Mouse (Mus musculus) embryo, embryonic 11 days (tissue): ENCODE measurements around the gene Ryk.
A peak's percentile ranks its signal among the peaks of the same experiment; 100 is the strongest.

ENCODE experiments used
- DNase-seq: peaks from one replicate; pipeline ENCODE4 v3.0.0-alpha.2; 2015

The Ryk gene

DNA sequence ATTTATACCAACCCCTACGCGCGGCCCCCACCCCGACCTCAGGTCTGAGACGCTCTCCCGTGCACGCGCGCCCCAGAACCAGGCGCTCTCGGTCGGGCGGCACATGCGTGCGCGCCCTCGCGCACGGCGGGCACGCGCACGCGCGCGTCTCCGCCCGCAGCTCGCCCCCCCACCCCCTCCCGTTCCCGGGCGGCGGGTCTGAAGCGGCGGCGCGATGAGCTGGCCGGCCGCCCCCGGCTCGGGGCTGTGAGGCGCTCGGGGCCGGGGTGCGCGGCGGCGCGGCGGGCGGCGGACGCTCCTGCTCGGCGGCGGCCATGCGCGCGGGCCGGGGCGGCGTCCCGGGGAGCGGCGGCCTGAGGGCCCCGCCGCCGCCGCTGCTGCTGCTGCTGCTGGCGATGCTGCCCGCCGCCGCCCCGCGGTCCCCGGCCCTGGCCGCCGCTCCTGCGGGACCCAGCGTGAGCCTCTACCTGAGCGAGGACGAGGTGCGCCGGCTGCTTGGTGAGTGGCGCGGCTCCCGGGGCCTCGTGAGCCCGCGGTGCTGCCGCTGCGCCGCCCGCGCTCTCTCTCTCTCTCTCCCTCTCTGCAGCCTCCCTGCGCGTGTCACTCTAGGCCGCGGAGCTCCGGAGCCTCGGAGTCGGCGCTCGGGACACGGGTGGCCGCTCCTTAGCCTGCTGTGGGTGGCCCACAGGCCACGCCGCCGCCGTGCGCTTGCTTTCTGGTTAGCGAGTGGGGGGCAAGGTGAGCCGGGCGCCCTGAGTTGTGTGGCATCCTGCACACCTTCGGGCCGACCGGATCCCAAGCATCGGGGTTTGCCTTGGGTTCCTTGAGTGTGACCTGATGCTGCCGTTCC is at the start of gene Ryk:
TSS of gene Ryk (plus strand) at position 176 of the 850 bp plus-strand sequence.
- DNase-seq = peak; percentile 92

DNA sequence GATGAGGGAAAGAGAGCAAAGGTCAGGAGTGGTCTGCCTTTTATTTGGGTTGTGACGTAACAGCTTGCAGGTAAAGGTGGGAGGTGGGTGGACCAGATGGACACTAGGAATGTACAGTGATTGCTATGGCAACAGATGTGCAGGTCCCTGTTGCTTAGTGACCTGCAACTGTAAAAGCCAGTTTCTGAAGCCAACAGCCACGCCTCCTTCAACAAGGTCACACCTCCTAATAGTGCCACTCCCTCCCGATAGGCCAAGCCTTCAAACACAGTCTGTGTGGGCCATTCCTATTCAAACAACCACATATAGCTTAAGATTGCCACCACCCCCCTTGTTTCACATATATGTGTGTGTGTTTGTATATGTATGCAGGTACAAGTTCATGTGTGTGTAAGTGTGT is 45.2 kb upstream of the Ryk start:
- no peak for DNase-seq

DNA sequence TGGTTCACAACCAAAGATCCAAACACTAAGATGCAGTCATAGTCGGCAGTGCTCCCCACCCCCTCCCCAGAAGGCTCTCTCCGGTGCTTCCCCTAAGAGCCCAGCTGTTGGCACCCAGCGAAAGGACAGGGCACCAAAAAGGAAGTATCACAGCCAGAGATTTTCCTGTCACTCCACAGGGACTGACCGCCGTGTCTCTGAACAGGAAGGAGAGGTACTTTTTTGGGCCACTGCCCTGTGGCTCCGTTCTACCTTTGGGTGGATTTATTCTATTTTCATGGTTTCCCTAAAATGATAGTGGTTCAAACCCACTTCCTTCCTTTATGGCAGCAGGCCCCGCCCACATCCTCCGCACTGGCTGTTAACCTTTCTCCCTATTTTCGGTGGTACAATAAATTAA is 42.9 kb upstream of the Ryk start:
- DNase-seq = no peak

DNA sequence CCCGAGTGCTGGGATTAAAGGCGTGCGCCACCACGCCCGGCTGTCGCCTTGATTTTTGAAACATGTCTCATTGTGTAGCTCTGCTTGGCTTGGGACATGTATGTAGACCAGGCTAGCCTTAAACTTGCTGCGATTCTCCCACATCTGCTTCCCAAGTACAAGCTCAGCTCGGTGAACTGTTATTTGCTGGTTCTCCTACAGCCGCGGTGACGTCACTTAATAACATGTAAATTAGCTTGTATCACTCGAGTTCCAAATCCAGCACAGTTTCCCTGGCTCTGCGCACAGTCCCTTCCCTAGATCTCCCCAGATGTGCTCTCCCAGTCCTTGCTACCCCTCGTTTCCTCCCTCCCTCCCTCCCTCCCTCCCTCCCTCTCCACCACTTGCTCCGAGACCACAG is 41.9 kb upstream of the Ryk start:
- DNase-seq = no peak

DNA sequence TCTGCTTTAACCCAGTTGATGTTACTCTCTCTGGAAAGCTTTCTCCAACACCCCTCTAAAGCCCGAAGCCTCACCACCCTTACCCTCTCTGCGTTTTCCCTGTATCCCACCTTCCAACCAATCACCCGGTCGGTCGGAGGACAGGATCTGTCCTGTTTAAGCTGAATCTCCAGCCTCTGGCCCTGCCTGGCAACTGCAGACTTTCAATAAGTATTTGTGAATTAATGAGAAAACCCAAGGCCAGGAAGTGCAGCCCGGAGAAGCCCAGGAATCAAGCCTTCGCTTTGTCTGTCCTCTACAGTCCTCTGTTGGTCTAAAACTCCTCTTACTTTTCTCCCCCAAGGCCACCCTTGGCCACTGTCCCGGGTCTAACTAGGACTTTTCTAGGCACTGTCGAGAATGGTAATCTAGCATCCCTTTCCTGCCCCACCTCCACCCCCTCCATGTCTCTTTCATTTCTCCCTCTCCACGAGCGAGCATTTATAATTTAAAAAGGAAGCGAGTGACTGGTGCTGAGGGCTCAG is 41.4 kb upstream of the Ryk start:
- DNase-seq = no peak

DNA sequence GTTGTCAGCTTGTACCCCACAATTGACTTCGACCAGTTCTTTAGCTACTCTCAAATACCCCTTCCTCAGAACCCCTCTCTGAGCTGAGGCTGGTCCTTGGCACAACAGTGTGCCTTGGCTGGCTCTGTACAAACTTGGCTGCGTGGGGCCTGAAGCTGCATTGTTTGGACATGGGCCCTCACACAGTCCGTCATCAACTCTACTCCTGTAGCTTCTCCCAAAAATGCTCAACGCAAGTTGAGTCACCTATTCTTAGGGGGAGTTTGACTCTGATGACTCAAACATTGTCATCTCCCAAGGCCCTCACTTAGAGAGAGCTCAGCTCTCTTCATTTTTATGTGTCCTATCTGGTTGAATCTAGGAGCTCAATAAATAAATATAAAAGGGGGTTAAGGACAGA is 36.3 kb upstream of the Ryk start:
- no peak for DNase-seq

DNA sequence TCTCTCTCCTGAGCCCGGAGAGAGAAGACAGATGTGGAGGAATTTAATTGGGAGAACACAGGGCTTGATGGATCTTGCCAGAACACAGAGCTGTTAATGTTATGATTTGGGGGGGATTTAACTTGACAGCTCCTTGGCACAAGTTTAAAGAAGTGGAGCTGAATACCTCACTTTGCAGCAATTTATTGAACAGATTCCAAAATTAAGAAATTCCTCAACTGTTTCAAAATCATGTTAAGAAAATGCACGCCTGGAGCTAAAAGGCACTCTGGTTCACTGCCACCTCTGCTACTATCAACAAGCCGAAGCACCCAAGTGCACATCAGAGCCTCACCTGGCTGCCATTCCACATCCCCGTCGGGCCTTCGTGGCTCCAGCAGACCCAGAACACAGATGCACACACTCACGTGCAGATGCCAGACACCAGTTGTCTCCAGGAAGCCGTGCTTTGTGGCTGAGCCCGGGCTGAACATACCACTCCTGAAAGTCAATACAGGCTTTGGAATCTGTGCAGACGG is 28.6 kb upstream of the Ryk start:
- DNase-seq = no peak

DNA sequence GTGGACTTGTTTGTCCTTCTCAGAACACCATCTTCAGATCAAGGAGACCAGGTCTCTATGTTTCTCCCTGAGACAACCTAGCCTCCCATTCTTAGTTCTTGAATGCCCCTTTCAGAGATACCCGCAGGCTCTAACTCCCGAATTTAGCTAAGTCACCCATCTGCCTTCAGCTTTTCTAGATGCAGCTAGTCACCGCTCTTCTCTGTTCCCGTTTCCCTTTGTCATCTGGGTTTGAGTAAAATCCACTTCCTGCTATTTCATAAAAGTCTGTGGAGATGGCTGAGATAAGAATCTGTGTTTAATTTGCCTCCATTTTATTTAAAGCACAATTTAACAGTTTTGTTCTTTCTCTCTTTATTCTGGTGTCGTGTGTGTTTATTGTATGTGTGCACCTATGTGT is 23.5 kb upstream of the Ryk start:
- DNase-seq = no peak

DNA sequence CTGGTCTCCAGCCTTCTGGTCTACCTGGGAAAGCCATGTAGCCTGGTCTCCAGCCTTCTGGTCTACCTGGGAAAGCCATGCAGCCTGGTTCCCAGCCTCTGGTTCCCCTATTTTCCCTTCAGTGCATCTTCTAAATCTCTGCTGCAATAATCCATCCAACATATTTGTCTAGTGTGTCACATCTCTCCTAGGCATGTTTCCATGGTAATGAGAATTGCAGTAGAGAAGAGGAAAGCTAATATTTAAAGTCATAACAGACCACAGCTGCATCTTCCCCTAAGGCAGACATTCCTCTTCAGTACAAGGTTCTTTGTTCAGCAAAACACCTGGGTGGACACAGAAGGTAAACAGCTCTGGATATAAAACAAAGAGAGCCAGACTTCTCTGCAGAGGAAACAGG is 16.5 kb upstream of the Ryk start:
- no peak for DNase-seq

DNA sequence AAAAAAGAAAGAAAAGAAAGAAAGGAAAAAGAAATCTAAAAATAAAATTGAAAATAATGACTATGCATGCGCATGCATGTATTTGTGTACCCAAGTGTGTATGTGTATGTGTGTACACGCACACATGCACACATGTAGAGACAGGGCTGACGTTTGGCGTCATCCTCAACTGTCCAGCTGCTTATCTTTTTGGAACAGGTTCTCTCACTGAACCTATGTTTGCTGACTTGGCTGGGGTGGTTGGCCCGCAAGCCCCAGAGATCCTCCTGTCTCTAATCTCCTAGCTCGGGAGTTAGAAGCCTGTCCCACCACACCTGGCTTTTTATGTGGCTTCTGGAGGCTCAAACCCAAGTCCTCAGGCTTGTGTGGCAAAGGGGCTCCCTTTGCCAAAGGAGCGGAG is 6.1 kb upstream of the Ryk start:
- DNase-seq = no peak

DNA sequence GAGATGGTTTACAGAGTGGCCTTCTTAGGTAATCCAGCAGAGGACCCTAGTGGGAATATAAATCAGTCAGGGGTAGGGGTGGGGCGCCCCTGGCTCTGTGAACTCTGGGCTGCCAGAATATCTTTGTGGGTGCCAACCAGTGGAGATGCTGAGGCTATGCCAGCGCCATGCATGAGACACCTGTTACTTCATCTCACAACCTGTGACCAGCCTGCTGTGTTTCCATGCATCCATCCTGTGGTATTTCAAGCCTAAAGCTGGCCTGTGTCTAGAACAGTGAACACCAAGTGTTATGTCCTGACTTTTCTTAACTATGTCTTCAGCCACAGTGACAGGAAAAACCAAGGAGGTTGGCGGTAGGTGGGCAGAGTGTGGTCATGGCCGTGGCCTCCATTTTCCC is 3.2 kb upstream of the Ryk start:
- no peak for DNase-seq

DNA sequence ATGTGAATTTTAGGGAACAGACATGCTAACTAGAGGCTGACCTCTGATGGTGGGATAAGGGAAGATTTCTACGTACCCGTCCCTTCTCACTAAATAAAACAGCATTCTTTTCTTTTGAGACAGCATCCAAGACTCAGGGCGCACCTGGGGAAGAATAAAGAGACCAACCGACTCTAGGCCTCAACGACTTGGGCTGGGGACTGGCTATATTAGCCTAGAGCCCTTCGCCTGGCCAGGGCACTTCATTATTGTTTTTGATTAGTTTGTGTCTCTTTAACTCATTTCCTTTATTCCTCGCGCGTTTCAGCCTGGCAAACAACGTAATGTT is 339 bp upstream of the Ryk start:
- no peak for DNase-seq

DNA sequence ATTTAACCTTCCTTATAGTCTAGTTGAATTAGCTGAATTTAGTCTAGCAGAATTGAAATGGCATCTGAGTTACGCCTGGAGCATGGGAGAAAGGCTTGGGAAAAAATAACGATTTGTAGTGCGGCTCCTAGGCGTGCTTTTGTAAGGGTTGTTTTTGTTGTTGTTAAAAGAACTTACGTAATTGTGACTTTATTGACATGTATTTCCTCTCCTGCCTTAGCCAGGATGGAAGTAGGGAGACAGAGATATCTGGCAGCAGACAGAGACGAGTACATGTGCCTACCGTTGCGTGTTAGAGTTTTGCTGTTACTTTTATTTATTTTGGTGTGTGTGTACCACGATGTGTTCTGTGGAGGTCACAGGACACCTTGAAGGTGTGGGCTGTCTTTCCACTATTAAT is 1.6 kb downstream of the Ryk start:
- no peak for DNase-seq

DNA sequence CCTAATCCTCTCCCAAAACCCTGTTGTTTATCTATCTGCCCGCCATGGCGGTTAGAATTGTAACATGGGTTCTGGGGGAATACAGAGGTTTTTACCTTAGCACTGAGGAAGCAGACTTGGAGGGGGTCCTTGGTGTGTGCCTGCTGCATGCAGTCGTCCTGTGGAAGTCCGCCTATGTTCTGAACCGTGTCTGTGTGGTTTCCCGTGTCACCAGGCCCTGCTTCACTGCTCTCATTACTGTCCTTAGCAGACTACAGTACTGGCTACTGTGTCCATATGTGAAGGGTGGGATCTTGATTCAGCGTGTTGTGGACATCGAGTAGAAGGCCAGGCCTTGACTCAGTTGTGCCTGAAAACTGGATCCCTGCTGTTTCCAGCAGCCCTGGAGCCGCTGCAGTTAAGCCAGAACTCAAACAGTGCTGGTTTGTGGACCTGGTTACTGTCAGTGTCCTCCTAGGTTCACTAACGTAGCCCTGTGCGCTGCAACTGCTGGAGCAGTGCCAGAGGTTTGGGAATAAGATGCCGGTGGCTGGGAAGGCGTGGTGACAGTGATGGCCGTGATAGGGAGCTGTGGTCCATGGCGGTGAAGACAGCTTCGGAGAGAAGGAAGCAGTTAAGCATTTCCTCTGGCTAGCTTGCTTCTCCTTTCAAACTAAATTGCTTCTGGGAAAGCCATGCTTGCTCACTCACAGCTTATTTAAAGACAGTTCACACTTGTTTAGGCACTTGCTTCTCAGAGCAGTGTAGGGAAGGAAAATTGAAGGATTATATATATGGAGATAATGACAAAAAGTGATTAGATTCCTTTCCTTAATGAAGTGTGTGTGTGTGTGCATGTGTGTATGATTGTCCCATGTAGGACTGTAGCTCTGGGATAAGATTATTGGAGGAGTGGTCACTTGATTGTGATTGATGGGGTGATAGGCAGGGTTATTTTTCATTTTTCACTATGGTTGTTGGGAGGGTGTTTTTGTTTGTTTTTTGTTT is 6.4 kb downstream of the Ryk start:
- DNase-seq = peak; percentile 52

DNA sequence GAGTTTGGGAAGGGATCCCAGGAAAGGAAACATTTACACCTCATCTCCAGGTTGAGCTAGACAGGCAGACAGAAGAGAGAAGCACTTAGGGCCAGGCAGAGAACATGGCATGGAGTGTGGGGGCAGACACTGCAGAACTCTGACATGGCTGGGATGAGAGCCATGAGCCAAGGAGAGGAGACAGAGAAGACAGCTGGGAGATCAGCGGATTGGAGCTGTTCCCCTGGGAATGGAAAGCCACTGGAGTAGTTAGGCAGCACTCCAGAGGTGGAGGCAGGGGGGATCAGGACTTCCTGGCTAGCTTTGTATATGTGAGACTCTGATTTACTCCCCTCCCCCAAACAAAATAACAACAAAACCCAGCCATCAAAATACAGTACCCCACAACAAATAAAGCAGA is 7.1 kb downstream of the Ryk start:
- no peak for DNase-seq

DNA sequence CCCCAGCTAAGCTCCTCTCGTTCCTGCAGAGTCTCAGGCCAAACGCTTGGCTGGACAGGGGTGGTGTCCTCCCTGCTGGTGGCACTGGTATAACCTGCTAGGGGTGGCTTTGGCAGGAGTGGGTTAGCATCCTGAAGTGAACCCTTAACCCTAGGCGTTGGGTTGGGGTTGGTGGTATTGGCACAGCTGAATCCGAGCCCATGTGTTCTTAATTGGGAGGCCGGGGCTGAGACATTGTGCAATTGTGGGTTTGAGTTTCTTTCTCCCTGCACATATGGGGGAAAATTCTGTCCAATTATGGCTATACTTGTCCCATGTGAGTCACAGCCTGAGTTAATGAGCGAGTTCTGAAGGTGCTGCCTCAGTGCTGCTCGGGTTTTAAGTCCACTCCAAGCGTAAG is 7.8 kb downstream of the Ryk start:
- peak; percentile 35 for DNase-seq

DNA sequence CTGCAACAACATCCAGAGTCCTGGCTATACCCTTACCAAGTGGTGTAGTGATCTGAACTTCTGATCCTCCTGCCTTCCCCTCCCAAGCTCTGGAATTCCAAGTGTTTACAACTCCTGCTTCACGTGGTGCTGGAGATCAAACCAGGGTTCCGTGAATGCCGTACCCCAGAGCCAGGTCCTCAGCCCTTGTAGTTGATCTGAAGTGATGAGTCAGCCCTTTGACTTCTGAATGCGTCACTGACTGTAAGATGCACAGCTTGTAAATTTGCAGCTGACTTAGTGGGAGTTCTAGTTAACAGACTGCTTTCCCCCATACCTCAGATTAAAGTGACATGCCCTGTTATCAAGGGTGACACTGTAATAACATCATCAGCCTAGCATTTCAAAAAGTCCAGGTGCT is 8.9 kb downstream of the Ryk start:
- no peak for DNase-seq

DNA sequence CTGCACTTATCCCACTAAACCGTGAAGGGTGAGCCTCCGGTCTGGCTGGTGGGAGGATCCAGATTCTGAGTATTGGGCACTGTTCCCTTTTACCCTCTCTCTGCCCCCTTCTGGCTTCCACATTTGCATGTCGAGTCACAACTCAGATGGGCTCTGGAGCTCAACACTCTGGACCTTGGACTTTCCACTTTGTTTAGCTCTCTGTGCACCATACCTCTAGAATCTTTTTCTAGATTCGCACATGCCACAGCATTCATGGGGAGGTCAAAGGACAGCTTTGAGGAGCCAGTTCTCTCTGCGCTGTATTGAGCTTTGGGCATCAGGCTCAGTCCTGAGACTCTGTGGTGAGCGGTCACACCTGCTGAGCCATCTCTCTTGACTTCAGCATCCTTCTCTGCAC is 11.1 kb downstream of the Ryk start:
- no peak for DNase-seq

DNA sequence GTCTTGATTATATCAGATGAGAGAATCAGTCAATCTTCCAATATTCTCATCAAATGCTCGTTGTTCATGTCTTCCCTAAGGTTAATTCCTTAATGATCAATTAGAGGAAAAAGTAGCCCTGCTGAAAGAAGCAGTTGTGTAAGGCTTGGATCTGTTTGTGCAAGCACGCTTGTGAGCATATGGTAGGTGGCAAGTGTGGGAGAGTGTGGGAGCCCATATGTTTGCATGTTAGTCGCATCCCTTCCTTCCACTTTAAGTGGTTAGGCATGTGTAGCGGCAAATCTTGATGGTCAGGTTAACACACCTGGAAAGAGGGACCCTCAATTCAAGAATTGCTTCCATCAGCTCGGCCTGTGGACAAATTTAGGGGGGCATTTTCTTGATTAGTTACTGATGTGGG is 11.6 kb downstream of the Ryk start:
- DNase-seq = no peak

DNA sequence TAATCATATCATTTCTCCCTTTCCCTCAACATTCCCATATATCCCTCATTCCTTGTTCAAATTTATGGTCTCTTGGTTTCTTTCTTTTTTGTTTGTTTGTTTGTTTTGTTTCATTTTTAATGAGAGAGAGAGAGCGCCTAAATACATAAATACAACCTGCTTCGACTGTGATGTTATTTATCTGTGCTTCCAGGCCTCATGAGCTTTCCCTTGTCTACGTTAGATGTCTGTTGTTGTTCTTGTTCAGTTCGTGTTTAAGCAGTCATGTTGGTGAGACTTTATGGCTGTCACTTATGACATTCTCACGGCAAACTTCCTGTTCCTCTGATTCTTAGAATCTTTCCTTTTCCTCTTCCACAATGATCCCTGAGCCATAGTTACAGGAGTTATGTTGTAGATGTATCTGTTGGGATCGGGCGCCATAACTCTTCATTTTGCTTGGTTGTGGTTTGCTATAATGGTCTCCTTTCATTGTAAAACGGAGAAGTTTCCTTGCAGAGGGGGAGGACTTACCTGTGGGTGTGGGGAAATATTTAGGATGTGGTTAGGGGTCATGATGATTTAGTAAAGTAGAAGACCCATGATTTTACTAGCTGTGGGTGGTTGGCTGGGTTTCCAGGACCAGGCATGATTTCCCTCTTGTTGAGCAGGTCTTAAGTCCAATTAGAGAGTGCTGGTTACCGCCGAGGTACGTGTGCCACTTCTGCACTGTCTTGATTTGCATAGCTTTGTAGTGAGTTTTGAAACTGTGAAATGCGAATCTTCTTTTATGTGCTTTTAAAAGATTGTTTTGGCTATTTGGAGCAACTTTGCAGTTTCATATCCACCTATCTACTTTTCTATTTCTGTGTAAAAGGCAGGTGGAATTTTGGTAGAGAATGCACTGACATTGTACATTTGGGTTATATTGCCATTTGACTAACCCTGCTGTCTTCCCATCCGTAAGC is 17.6 kb downstream of the Ryk start:
- DNase-seq = no peak

DNA sequence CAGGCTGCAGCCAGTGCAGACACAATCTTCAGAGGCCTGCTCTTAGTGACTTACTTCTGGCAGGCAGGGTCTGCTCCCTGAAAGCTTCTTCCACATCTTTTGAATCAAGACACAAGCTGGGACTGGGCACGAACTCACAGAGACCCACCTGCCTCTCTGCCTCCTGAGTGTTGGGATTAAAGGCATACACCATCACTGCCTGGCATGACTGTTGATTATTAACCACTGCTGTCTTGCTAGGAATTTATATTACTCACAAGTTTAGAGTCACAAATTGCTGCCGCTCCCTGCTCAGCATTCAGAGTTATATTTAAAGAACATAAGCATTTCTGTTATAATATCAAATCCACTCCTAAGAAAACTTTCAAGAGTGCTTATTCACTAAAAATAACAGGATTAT is 23.1 kb downstream of the Ryk start:
- no peak for DNase-seq

DNA sequence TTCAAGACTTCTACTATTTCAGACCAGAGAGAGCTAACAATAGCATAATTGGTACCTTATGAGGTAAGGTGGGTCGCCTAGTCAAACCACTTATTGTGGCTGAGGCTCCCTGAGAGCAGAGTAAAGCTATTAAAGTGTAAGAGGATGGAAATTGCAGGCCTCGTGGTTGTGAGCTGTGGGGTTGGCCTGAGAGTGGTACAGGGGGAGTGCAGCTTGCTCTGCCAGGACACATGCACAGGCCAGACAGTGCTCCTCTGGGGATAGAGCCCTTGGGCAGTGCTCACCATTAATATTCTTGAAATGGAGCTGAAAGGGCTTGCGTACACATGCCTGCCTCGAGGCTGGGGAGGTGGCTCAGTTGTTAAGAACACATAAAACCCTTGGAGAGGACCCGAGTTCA is 23.6 kb downstream of the Ryk start:
- DNase-seq = no peak

DNA sequence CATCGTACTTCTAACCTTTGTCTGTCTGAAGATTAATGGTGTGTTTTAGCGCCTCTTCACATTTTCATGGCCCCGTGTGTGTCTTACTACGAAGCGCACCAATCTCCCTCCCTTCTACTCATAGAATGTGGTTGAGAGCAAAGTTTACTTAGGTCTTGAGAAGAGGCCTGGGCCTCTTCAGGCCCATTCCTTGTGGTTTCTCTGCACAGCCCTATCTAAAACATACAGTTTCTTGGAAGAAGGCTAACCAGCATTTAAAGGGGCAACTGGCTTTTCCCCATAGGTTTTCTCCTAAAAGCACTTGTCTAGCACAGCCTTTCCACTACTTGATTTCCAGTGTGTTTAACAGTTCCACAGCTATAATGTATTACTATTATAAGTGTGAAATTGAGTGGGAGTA is 24.7 kb downstream of the Ryk start:
- no peak for DNase-seq
